Comparison of ENCODE assay signal across 15 mouse cellular contexts in the genomic region with DNA sequence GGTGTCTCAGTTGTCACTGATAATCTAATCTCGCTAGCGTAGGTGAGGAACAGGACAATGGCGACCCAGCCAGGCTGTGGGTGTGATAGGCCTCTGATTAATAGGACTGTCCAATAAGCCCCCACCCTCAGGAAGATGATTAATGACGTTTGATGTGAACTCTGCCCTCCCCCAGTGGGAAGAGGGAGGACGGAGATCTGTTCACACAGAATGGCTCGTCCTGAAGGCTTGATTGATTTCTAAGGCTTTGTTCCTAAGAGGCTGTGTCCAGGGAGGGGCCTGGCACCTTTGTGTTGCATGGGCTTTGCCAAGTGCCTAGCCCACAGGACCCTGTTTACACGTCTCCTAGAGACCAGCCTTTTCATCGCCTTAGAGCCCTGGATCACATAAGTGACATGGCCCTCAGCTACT. TPM values are rescaled to one million over a fixed set of nuclear protein-coding genes. Genes with fewer than 3 reads are reported as not detected.
DNase-seq lines count a peak whose midpoint lies in the region; ATAC-seq and TF ChIP-seq lines count a peak whose summit lies in the region.
"Had no signal": no experiment of that assay in that cellular context is flagged by ENCODE, and none has a peak within 500 bp of the region (broad histone marks: within the 10 kb centered on the region; RNA-seq: fewer than 3 reads in every experiment).

No protein-coding gene starts in this region.

- no peak overlapping the region for H3K4me3 ChIP-seq in kidney, adult 2 months (ENCODE audit: insufficient read depth, low read depth, low read length)
- H3K4me3 ChIP-seq in hindbrain, embryonic 13.5 days: no peak overlapping the region
- H3K4me3 ChIP-seq in midbrain, embryonic 12.5 days: no peak overlapping the region

- H3K9ac ChIP-seq in hindbrain, embryonic 13.5 days: 0 out of 2 replicates have a peak overlapping the region, but pooled peaks have one; percentile 24
- H3K9ac ChIP-seq in midbrain, embryonic 12.5 days (replicated peaks): no peak overlapping the region

- 59% methylated on average over 8 of the region's 8 CpGs for WGBS in kidney, adult 2 months
- WGBS in hindbrain, embryonic 13.5 days: 10% methylated on average over 8 of the region's 8 CpGs
- 24% methylated on average over 8 of the region's 8 CpGs for WGBS in midbrain, embryonic 12.5 days

- TF ChIP-seq CTCF in kidney, adult 2 months (conservative IDR thresholded peaks at IDR 0.05; ENCODE audit: insufficient read depth, insufficient read length, low read depth, low read length): no peak

- H3K36me3 ChIP-seq in kidney, adult 2 months (ENCODE audit: control insufficient read depth, insufficient read depth, low read length): no peaks in the 10 kb centered on the region
- H3K36me3 ChIP-seq in hindbrain, embryonic 13.5 days: no peaks in the 10 kb centered on the region
- H3K36me3 ChIP-seq in midbrain, embryonic 12.5 days: no peaks in the 10 kb centered on the region

- H3K9me3 ChIP-seq in hindbrain, embryonic 13.5 days: no peaks in the 10 kb centered on the region
- 0 out of 2 replicates have a peak, but pooled peaks cover 6% of the 10 kb centered on the region for H3K9me3 ChIP-seq in midbrain, embryonic 12.5 days

- no peak for TF ChIP-seq POLR2A in kidney, adult 2 months (IDR thresholded peaks at IDR 0.05; ENCODE audit: low read depth, low read length)

- intact Hi-C loops in left cerebral cortex, postnatal 25 days (cut with DNase I): no loop called here

- H3K27me3 ChIP-seq in kidney, adult 2 months (replicated peaks; ENCODE audit: control insufficient read depth, insufficient read depth, low read length): no peaks in the 10 kb centered on the region
- no peaks in the 10 kb centered on the region for H3K27me3 ChIP-seq in hindbrain, embryonic 13.5 days
- H3K27me3 ChIP-seq in midbrain, embryonic 12.5 days: no peaks in the 10 kb centered on the region

- H3K4me2 ChIP-seq in hindbrain, embryonic 13.5 days: no peak overlapping the region
- no peak overlapping the region for H3K4me2 ChIP-seq in midbrain, embryonic 12.5 days (replicated peaks)

- H3K4me1 ChIP-seq in kidney, adult 2 months (ENCODE audit: control insufficient read depth, insufficient read depth, low read length): peaks cover 6% of the 10 kb centered on the region; the same call in 1 of the 2 replicates
- peaks cover 58% of the 10 kb centered on the region for H3K4me1 ChIP-seq in hindbrain, embryonic 13.5 days (replicated peaks)
- H3K4me1 ChIP-seq in midbrain, embryonic 12.5 days: peaks cover 39% of the 10 kb centered on the region

- peak; percentile 70 for DNase-seq in kidney, adult 2 months
- DNase-seq in kidney, postnatal 4 days: no peak
- no peak for DNase-seq in layer of hippocampus, adult 18-20 months (ENCODE audit: low spot score in 2 of 2)
- no peak for DNase-seq in lung, postnatal 36 days
- no peak for DNase-seq in left cerebral cortex, postnatal 25 days (ENCODE audit: low spot score in 2 of 2)
- DNase-seq in lung, adult 18-20 months: no peak
- DNase-seq: adrenal gland, adult 8-10 months; cerebellum, adult 18-20 months; lung, adult 2 months had no signal

- H3K27ac ChIP-seq in kidney, adult 2 months (ENCODE audit: insufficient read depth, low read depth, low read length): no peak overlapping the region
- H3K27ac ChIP-seq in hindbrain, embryonic 13.5 days: peak overlapping the region; percentile 95
- H3K27ac ChIP-seq in midbrain, embryonic 12.5 days (replicated peaks): peak overlapping the region; percentile 84

- ATAC-seq in hindbrain, embryonic 13.5 days (ENCODE audit: low FRiP score): peak; percentile 74
- peak; percentile 77 for ATAC-seq in midbrain, embryonic 12.5 days (ENCODE audit: low FRiP score, low read depth)

RNA-seq across cellular contexts. Expression of a gene that starts 13.4 kb away (rescaled TPM):
- 0.34 and 0.61 TPM in 2 replicates for polyA plus RNA-seq in kidney, adult 2 months (2012; rRNA removed)
- 1.3 and 1.7 TPM in 2 replicates for polyA plus RNA-seq in hindbrain, embryonic 13.5 days (2015; fragmentation: Nextera tagmentation; extraction: Ambion mirVana)
- polyA plus RNA-seq in midbrain, embryonic 12.5 days (2016; fragmentation: Nextera tagmentation; extraction: Ambion mirVana): 5.0 and 5.7 TPM in 2 replicates
- total RNA-seq in layer of hippocampus, adult 18-20 months (2021): not detected
- not detected for total RNA-seq in left cerebral cortex, postnatal 25 days (2021)
- total RNA-seq: gastrocnemius, postnatal 4 days; heart, postnatal 25 days; megakaryocyte-erythroid progenitor cell, adult 5-6 weeks had no signal
- polyA plus RNA-seq: lung, adult 2 months; thymus, postnatal 0 days had no signal
